Mouse (Mus musculus) hindbrain, embryonic 14.5 days (tissue): ENCODE measurements around the gene Mtx1. TPM values are rescaled to one million over a fixed set of nuclear protein-coding genes. Genes with fewer than 3 reads are reported as not detected.

ENCODE experiments used
- ATAC-seq: fragments of 200-750 bp; cut with Nextera tagmentation; 2 replicates; pipeline ENCODE4 v1.8.0; 2017; ENCODE audit warnings: moderate number of reproducible peaks, mild to moderate bottlenecking, moderate TSS enrichment, moderate library complexity; ENCODE audit not compliant: low FRiP score
- DNase-seq: peaks from one replicate; pipeline ENCODE4 v3.0.0-alpha.2; 2015; ENCODE audit warnings: low spot score
- H3K27ac ChIP-seq: fragments of 300-500 bp; sonication (generic); 2 replicates; pipeline ENCODE4 v1.5.1; 2014; ENCODE audit warnings: mild to moderate bottlenecking, moderate library complexity
- H3K27me3 ChIP-seq: fragments of 300-500 bp; sonication (generic); 2 replicates; pipeline ENCODE4 v1.6.1; 2014; ENCODE audit warnings: mild to moderate bottlenecking, low read length, mixed read lengths; ENCODE audit not compliant: control insufficient read depth, insufficient read depth
- H3K36me3 ChIP-seq: fragments of 300-500 bp; sonication (generic); replicated peaks from 2 replicates; pipeline ENCODE4 v1.6.1; 2014; ENCODE audit not compliant: control insufficient read depth, insufficient read depth
- H3K4me1 ChIP-seq: fragments of 300-500 bp; sonication (generic); replicated peaks from 2 replicates; pipeline ENCODE4 v1.6.1; 2014; ENCODE audit warnings: antibody characterized with exemption, low read length, mixed read lengths; ENCODE audit not compliant: control insufficient read depth, insufficient read depth
- H3K4me2 ChIP-seq: fragments of 300-500 bp; sonication (generic); replicated peaks from 2 replicates; pipeline ENCODE4 v1.6.1; 2014; ENCODE audit warnings: mild to moderate bottlenecking, moderate library complexity
- H3K4me3 ChIP-seq: fragments of 300-500 bp; sonication (generic); replicated peaks from 2 replicates; pipeline ENCODE4 v1.5.1; 2014; ENCODE audit warnings: mild to moderate bottlenecking, low read length
- H3K9ac ChIP-seq: fragments of 300-500 bp; sonication (generic); 2 replicates; pipeline ENCODE4 v1.6.1; 2014
- H3K9me3 ChIP-seq: fragments of 300-500 bp; sonication (generic); 2 replicates; pipeline ENCODE4 v1.6.1; 2016; ENCODE audit warnings: low read length; ENCODE audit not compliant: control insufficient read depth
- WGBS: fragments of 180-500 bp; shearing (Covaris S2); extraction: QIAGEN DNeasy Blood & Tissue Kit; methylation state at CpG from one replicate; pipeline ENCODE4 v1.1.7; 2014; 5-methylcytosine and 5-hydroxymethylcytosine counted together
- polyA plus RNA-seq: library from polyadenylated mRNA; unstranded; fragments of >200 nt; fragmentation: Nextera tagmentation; extraction: Ambion mirVana; gene quantifications from 2 replicates; pipeline ENCODE4 v1.2.1, GENCODE M21; 2014

Mtx1 gene
- polyA plus RNA-seq, 1 experiment from 2014 or later, result 144 TPM

DNA sequence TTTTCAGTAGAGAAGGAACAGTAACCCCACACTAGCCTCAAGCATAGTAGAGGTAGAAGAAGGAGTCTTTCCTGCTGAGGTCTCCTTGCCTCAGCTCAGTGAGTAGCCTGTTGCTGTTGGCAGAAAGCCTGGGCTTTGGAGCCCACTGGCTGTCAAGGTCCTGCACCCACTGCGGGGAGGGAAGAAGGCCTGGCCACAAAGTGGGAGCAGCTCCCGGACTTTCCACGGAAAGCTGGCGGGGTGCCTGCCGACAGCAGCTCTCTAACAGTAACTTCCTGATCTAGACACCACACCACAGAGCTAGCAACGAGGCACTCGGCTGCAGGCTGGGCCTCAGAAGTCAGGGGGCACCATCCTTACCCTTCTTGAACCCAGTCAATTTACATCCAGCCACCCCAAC is 16.2 kb downstream of the Mtx1 start:
- H3K9ac ChIP-seq, result no peak overlapping the region
- H3K36me3 ChIP-seq, result peaks cover 54% of the 10 kb centered on the region
- no peak overlapping the region for H3K4me3 ChIP-seq
- DNase-seq, result no peak
- no peaks in the 10 kb centered on the region for H3K27me3 ChIP-seq
- no peak for ATAC-seq
- no peak overlapping the region for H3K27ac ChIP-seq
- H3K4me2 ChIP-seq, result no peak overlapping the region
- peaks cover 18% of the 10 kb centered on the region for H3K4me1 ChIP-seq
- no peaks in the 10 kb centered on the region for H3K9me3 ChIP-seq
- WGBS, result 81% methylated on average over 7 of the region's 7 CpGs

DNA sequence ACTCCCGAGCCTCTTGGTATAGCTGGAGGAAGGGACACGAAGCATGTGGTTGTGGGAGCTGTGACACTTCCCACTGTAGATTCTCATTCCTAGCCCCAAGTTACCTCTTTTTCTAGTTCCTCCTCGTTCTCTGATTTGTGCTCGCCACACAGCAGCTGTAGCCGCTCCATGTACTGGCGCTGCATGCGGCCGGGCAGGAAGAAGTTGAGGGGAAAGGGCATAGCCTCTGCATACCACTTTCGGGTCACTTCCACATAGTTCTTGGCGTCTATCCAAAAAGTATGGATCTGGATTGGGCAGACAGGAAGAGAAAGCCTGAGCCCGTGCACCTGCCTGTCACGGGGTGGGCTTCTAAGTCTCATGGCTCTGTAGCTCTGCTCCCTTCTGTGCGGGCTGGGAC is 16.7 kb downstream of the Mtx1 start:
- 89% methylated on average over 13 of the region's 13 CpGs for WGBS
- DNase-seq (no peak), ATAC-seq (no peak)
- no peak overlapping the region for H3K4me2 ChIP-seq
- H3K9ac ChIP-seq, result no peak overlapping the region
- H3K4me1 ChIP-seq, result peaks cover 12% of the 10 kb centered on the region
- H3K27me3 ChIP-seq, result no peaks in the 10 kb centered on the region
- no peaks in the 10 kb centered on the region for H3K9me3 ChIP-seq
- peaks cover 59% of the 10 kb centered on the region for H3K36me3 ChIP-seq
- H3K4me3 ChIP-seq, result no peak overlapping the region
- no peak overlapping the region for H3K27ac ChIP-seq

- H3K27me3 ChIP-seq, result no peaks in the 10 kb centered on the region
- no peaks in the 10 kb centered on the region for H3K9me3 ChIP-seq
- DNase-seq, result no peak
- peaks cover 11% of the 10 kb centered on the region for H3K4me1 ChIP-seq
- 87% methylated on average over 7 of the region's 7 CpGs for WGBS
- H3K4me3 ChIP-seq, result no peak overlapping the region
- no peak for ATAC-seq
- H3K4me2 ChIP-seq, result no peak overlapping the region
- H3K27ac ChIP-seq, result no peak overlapping the region
- peaks cover 63% of the 10 kb centered on the region for H3K36me3 ChIP-seq
- H3K9ac ChIP-seq, result no peak overlapping the region
These were observed 17.2 kb downstream of the Mtx1 start for GRCm38 (mm10) chr3:89209731-89210130.

GRCm38 (mm10) chr3:89208736-89209135 is 18.2 kb downstream of the Mtx1 start:
- peaks cover 71% of the 10 kb centered on the region for H3K36me3 ChIP-seq
- DNase-seq, result no peak
- no peak overlapping the region for H3K4me2 ChIP-seq
- H3K27ac ChIP-seq, result no peak overlapping the region
- peaks cover 11% of the 10 kb centered on the region for H3K4me1 ChIP-seq
- no peak overlapping the region for H3K4me3 ChIP-seq
- H3K9me3 ChIP-seq, result no peaks in the 10 kb centered on the region
- no peak overlapping the region for H3K9ac ChIP-seq
- no peak for ATAC-seq
- 94% methylated on average over 6 of the region's 6 CpGs for WGBS
- no peaks in the 10 kb centered on the region for H3K27me3 ChIP-seq

DNA sequence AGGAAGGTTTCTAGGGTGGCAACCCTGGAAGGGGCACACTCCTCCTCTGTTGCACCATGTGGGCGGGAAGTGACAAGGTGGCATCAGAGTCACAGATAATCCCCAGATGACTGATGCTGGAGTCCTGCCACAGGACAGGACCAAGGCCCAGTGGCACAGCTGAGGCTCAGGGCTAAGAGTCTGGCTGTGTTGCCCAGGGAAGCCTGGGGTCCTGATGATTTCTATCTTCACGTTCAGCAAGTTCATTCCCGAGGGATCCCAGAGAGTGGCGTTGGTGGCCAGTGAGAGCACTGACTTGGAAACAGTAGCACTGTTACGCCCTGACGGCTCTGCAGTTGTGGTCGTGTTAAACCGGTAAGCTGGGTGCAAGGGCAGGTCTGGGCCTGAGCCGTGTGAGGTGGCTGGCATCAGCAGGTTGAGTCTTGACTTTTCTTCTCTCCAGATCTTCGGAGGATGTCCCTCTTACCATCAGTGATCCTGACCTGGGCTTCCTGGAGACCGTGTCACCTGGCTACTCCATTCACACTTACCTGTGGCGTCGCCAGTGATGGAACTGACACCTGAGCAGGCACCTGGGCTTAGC is 18.7 kb downstream of the Mtx1 start:
- Histone ChIP-seq H3K4me2 (no peak overlapping the region), H3K4me1 (peaks cover 12% of the 10 kb centered on the region), H3K27ac (no peak overlapping the region), H3K9me3 (no peaks in the 10 kb centered on the region), H3K9ac (no peak overlapping the region), H3K36me3 (peaks cover 71% of the 10 kb centered on the region), H3K4me3 (no peak overlapping the region), H3K27me3 (no peaks in the 10 kb centered on the region)
- no peak for DNase-seq
- WGBS, result 93% methylated on average over 13 of the region's 13 CpGs
- no peak for ATAC-seq

GRCm38 (mm10) chr3:89206695-89207094 is 20.2 kb downstream of the Mtx1 start:
- peaks cover 71% of the 10 kb centered on the region for H3K36me3 ChIP-seq

GRCm38 (mm10) chr3:89206079-89206478 is 20.8 kb downstream of the Mtx1 start:
- 95% methylated on average over 7 of the region's 7 CpGs for WGBS
- DNase-seq (no peak), ATAC-seq (no peak)
- Histone ChIP-seq H3K9ac (no peak overlapping the region), H3K9me3 (no peaks in the 10 kb centered on the region), H3K4me1 (peaks cover 5% of the 10 kb centered on the region), H3K27ac (no peak overlapping the region), H3K4me2 (no peak overlapping the region), H3K4me3 (no peak overlapping the region), H3K36me3 (peaks cover 71% of the 10 kb centered on the region), H3K27me3 (no peaks in the 10 kb centered on the region)

More at GRCm38 (mm10) chr3:89206695-89207094, 20.2 kb downstream of the Mtx1 start:
- DNase-seq (no peak), ATAC-seq (no peak)
- Histone ChIP-seq H3K27me3 (no peaks in the 10 kb centered on the region), H3K4me1 (peaks cover 5% of the 10 kb centered on the region), H3K4me3 (no peak overlapping the region), H3K9me3 (no peaks in the 10 kb centered on the region), H3K4me2 (no peak overlapping the region), H3K27ac (no peak overlapping the region), H3K9ac (no peak overlapping the region)
- 92% methylated on average over 2 of the region's 2 CpGs for WGBS

GRCm38 (mm10) chr3:89203142-89203514 is 23.8 kb downstream of the Mtx1 start:
- H3K27ac ChIP-seq, result no peak overlapping the region
- H3K4me3 ChIP-seq, result peak overlapping the region; percentile 44
- ATAC-seq, result 0 out of 2 replicates have a peak, but pooled peaks have one; percentile 18
- no peak for DNase-seq
- WGBS, result 35% methylated on average over 5 of the region's 5 CpGs
- H3K4me1 ChIP-seq, result peaks cover 5% of the 10 kb centered on the region
- H3K9ac ChIP-seq, result peak overlapping the region; percentile 62
- no peaks in the 10 kb centered on the region for H3K9me3 ChIP-seq
- peak overlapping the region; percentile 62 for H3K4me2 ChIP-seq
- H3K36me3 ChIP-seq, result peaks cover 41% of the 10 kb centered on the region
- no peaks in the 10 kb centered on the region for H3K27me3 ChIP-seq

- DNase-seq (peak; percentile 98), ATAC-seq (peak; percentile 91)
- 24% methylated on average over 13 of the region's 13 CpGs for WGBS
- Histone ChIP-seq H3K4me1 (peaks cover 5% of the 10 kb centered on the region), H3K4me2 (peak within 1 kb of the TSS; percentile 62), H3K27ac (no peak within 1 kb of the TSS), H3K9me3 (no peaks in the 10 kb centered on the region), H3K36me3 (peaks cover 35% of the 10 kb centered on the region), H3K9ac (peak within 1 kb of the TSS; percentile 62), H3K4me3 (peak within 1 kb of the TSS; percentile 44), H3K27me3 (no peaks in the 10 kb centered on the region)
These were observed 24.4 kb downstream of the Mtx1 start, which contains the start of gene Gba for GRCm38 (mm10) chr3:89202253-89203141. Gene Gba, plus strand, starts transcription at chr3:89202928.
